Mouse (Mus musculus) brain, embryonic 14.5 days (tissue): ENCODE results near the gene Nfatc3. TPM values are rescaled to one million over a fixed set of nuclear protein-coding genes. Genes with fewer than 3 reads are reported as not detected.

ENCODE experiments used
- DNase-seq: peaks from one replicate; pipeline ENCODE4 v3.0.0-alpha.2; 2011; ENCODE audit warnings: low read depth
- CTCF ChIP-seq: fragments of 200-500 bp; IDR thresholded peaks from 2 replicates; pipeline ENCODE4 v1.5.1; 2012; ENCODE audit warnings: inconsistent platforms, mild to moderate bottlenecking, moderate library complexity, borderline replicate concordance; ENCODE audit not compliant: insufficient read depth, insufficient read length; ENCODE audit errors: extremely low read depth
- POLR2A ChIP-seq: fragments of 200-500 bp; IDR thresholded peaks from 2 replicates; pipeline ENCODE4 v1.6.1; 2012; ENCODE audit warnings: mild to moderate bottlenecking, inconsistent platforms, borderline replicate concordance; ENCODE audit not compliant: poor library complexity, insufficient read depth, insufficient read length, severe bottlenecking; ENCODE audit errors: extremely low read depth
- polyA plus RNA-seq: library from polyadenylated mRNA; depleted of rRNA; stranded (reverse); fragments of >200 nt; gene quantifications from 2 replicates; pipeline ENCODE4 v1.2.3, GENCODE M21; 2012; rRNA removed

Gene Nfatc3
- polyA plus RNA-seq, 1 experiment: 13.1 TPM

DNA sequence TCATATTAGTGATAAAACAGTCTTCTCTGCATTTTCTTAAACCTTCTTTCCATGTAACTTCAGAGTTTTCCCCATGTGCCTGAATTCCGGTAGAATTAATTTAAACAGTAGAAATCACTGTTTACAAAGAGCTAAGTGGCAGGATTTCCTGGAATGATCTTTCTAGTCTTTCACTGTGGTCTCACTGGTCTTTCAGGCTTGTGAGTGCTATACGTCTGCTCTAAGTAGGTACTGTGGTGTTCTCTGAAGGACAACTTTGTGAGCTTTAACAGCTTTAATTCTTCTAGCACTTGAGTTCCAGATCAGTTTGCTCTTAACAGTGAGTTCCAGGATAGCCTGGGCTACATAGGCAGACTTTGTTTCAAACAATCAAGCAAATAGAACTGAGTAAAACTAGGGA, 119.8 kb downstream of the Nfatc3 start:
- no peak for TF ChIP-seq POLR2A
- no peak for TF ChIP-seq CTCF
- no peak for DNase-seq

Other genes with a start within 250 kb of the Nfatc3 start
- 35.7 and 39.7 TPM in 2 replicates for gene Ranbp10, start 231.5 kb upstream of the Nfatc3 start, polyA plus RNA-seq
- 0.37 and 0.54 TPM in 2 replicates for gene Tsnaxip1, start 231.1 kb upstream of the Nfatc3 start, polyA plus RNA-seq
- gene Cenpt, start 205.6 kb upstream of the Nfatc3 start, polyA plus RNA-seq: 83.0 and 109 TPM in 2 replicates
- 61.3 and 78.5 TPM in 2 replicates for gene Thap11, start 203.7 kb upstream of the Nfatc3 start, polyA plus RNA-seq
- gene Nutf2, start 198.3 kb upstream of the Nfatc3 start, polyA plus RNA-seq: 190 and 196 TPM in 2 replicates
- gene Edc4, start 178.0 kb upstream of the Nfatc3 start, polyA plus RNA-seq: 80.3 and 85.4 TPM in 2 replicates
- gene Nrn1l, start 165.3 kb upstream of the Nfatc3 start, polyA plus RNA-seq: 0.90 and 1.6 TPM in 2 replicates
- gene Pskh1, start 158.4 kb upstream of the Nfatc3 start, polyA plus RNA-seq: 23.6 and 26.8 TPM in 2 replicates
- gene Ctrl, start 125.0 kb upstream of the Nfatc3 start, polyA plus RNA-seq: 7.8 and 10.2 TPM in 2 replicates
- 51.6 and 64.8 TPM in 2 replicates for gene Psmb10, start 120.4 kb upstream of the Nfatc3 start, polyA plus RNA-seq
- gene Lcat, start 115.5 kb upstream of the Nfatc3 start, polyA plus RNA-seq: 2.0 and 2.3 TPM in 2 replicates
- 15.2 and 17.0 TPM in 2 replicates for gene Slc12a4, start 92.7 kb upstream of the Nfatc3 start, polyA plus RNA-seq
- gene Dpep3, start 79.4 kb upstream of the Nfatc3 start, polyA plus RNA-seq: not detected in 2 replicates
- 22.9 and 24.4 TPM in 2 replicates for gene Dus2, start 67.5 kb upstream of the Nfatc3 start, polyA plus RNA-seq
- not detected in 2 replicates for gene Dpep2nb, start 52.9 kb upstream of the Nfatc3 start, polyA plus RNA-seq
- 16.5 and 17.8 TPM in 2 replicates for gene Ddx28, start 47.0 kb upstream of the Nfatc3 start, polyA plus RNA-seq
- gene Esrp2, start 78.1 kb downstream of the Nfatc3 start, polyA plus RNA-seq: 1.3 and 1.5 TPM in 2 replicates
- gene Pla2g15, start 91.6 kb downstream of the Nfatc3 start, polyA plus RNA-seq: 12.7 and 16.1 TPM in 2 replicates
- gene Slc7a6, start 110.0 kb downstream of the Nfatc3 start, polyA plus RNA-seq: 56.7 and 65.4 TPM in 2 replicates
- gene Slc7a6os, start 152.1 kb downstream of the Nfatc3 start, polyA plus RNA-seq: 42.0 and 45.3 TPM in 2 replicates
- gene Prmt7, start 152.1 kb downstream of the Nfatc3 start, polyA plus RNA-seq: 44.9 and 47.7 TPM in 2 replicates